Mouse (Mus musculus) heart, postnatal 0 days (tissue): ENCODE data around the gene Metap1. TPM values are rescaled to one million over a fixed set of nuclear protein-coding genes. Genes with fewer than 3 reads are reported as not detected.
A peak's percentile ranks its signal among the peaks of the same experiment; 100 is the strongest.

Source experiments
- ATAC-seq: fragments of 200-750 bp; cut with Nextera tagmentation; 2 replicates; pipeline ENCODE4 v1.8.0; 2017; ENCODE audit warnings: low read depth, moderate number of reproducible peaks, moderate library complexity; ENCODE audit not compliant: insufficient read depth
- DNase-seq: peaks from one replicate; pipeline ENCODE4 v3.0.0-alpha.2; 2016; ENCODE audit warnings: low spot score
- H3K27ac ChIP-seq: fragments of 300-500 bp; sonication (generic); 2 replicates; pipeline ENCODE4 v1.5.1; 2014; ENCODE audit warnings: low read depth, mild to moderate bottlenecking
- H3K27me3 ChIP-seq: fragments of 300-500 bp; sonication (generic); 2 replicates; pipeline ENCODE4 v1.6.1; 2014; ENCODE audit warnings: low read length, mixed read lengths; ENCODE audit not compliant: control insufficient read depth, insufficient read depth
- H3K36me3 ChIP-seq: fragments of 300-500 bp; sonication (generic); replicated peaks from 2 replicates; pipeline ENCODE4 v1.6.1; 2014; ENCODE audit warnings: low read length, mixed read lengths; ENCODE audit not compliant: control insufficient read depth, insufficient read depth
- H3K4me1 ChIP-seq: fragments of 300-500 bp; sonication (generic); 2 replicates; pipeline ENCODE4 v1.6.1; 2014; ENCODE audit warnings: antibody characterized with exemption; ENCODE audit not compliant: control insufficient read depth, insufficient read depth
- H3K4me2 ChIP-seq: fragments of 300-500 bp; sonication (generic); 2 replicates; pipeline ENCODE4 v1.6.1; 2014; ENCODE audit warnings: low read depth, mild to moderate bottlenecking, low read length, moderate library complexity
- H3K4me3 ChIP-seq: fragments of 300-500 bp; sonication (generic); 2 replicates; pipeline ENCODE4 v1.5.1; 2014; ENCODE audit warnings: low read depth, low read length
- H3K9ac ChIP-seq: fragments of 300-500 bp; sonication (generic); replicated peaks from 2 replicates; pipeline ENCODE4 v1.6.1; 2014; ENCODE audit warnings: low read depth, low read length, mixed read lengths
- H3K9me3 ChIP-seq: fragments of 300-500 bp; sonication (generic); replicated peaks from 2 replicates; pipeline ENCODE4 v1.6.1; 2016; ENCODE audit warnings: low read length; ENCODE audit not compliant: control insufficient read depth
- CTCF ChIP-seq: IDR thresholded peaks from 2 replicates; pipeline ENCODE4 v1.5.1; 2016; ENCODE audit warnings: antibody characterized with exemption, control low read depth, low read depth
- EP300 ChIP-seq: IDR thresholded peaks from 2 replicates; pipeline ENCODE4 v1.6.1; 2016; ENCODE audit warnings: antibody characterized with exemption, low read depth
- WGBS: fragments of 180-500 bp; shearing (Covaris S2); extraction: QIAGEN DNeasy Blood & Tissue Kit; methylation state at CpG from one replicate; pipeline ENCODE4 v1.1.7; 2014; 5-methylcytosine and 5-hydroxymethylcytosine counted together
- polyA plus RNA-seq: library from polyadenylated mRNA; unstranded; fragments of >200 nt; fragmentation: Nextera tagmentation; extraction: Ambion mirVana; gene quantifications from 2 replicates; pipeline ENCODE4 v1.2.1, GENCODE M21; 2015
- total RNA-seq: library from RNA; depleted of rRNA; stranded (reverse); fragments of >200 nt; gene quantifications from 2 replicates; pipeline ENCODE4 v1.2.3, GENCODE M21; 2014; ENCODE audit warnings: low replicate concordance

Metap1 gene
- total and polyA plus RNA-seq, 2 experiments from 2014 or later, result 26.0 to 33.3 TPM

- WGBS, result 65% methylated on average over 4 of the region's 4 CpGs
- Histone ChIP-seq H3K4me1 (no peaks in the 10 kb centered on the region), H3K9ac (no peak overlapping the region), H3K27ac (no peak overlapping the region), H3K4me3 (no peak overlapping the region), H3K36me3 (no peaks in the 10 kb centered on the region), H3K4me2 (no peak overlapping the region), H3K27me3 (no peaks in the 10 kb centered on the region), H3K9me3 (no peaks in the 10 kb centered on the region)
- TF ChIP-seq CTCF (no peak), EP300 (no peak)
- ATAC-seq, result no peak
- no peak for DNase-seq
Observed at GRCm38 (mm10) chr3:138498731-138499130, 9.4 kb upstream of the Metap1 start.

GRCm38 (mm10) chr3:138495166-138496145 is 6.1 kb upstream of the Metap1 start:
- TF ChIP-seq CTCF, result no peak
- TF ChIP-seq EP300, result no peak
- ATAC-seq (no peak), DNase-seq (no peak)

GRCm38 (mm10) chr3:138494565-138494964 is 5.2 kb upstream of the Metap1 start:
- Histone ChIP-seq H3K36me3 (no peaks in the 10 kb centered on the region), H3K4me2 (no peak overlapping the region), H3K9ac (no peak overlapping the region), H3K9me3 (no peaks in the 10 kb centered on the region), H3K27ac (no peak overlapping the region), H3K4me3 (no peak overlapping the region), H3K27me3 (no peaks in the 10 kb centered on the region), H3K4me1 (no peaks in the 10 kb centered on the region)
- 60% methylated on average over 1 of the region's 1 CpGs for WGBS
- DNase-seq (no peak), ATAC-seq (no peak)
- TF ChIP-seq EP300, result no peak
- no peak for TF ChIP-seq CTCF

More at GRCm38 (mm10) chr3:138495166-138496145, 6.1 kb upstream of the Metap1 start:
- Histone ChIP-seq H3K4me2 (no peak overlapping the region), H3K27ac (no peak overlapping the region), H3K9ac (no peak overlapping the region), H3K36me3 (no peaks in the 10 kb centered on the region), H3K4me1 (no peaks in the 10 kb centered on the region), H3K4me3 (no peak overlapping the region), H3K9me3 (no peaks in the 10 kb centered on the region), H3K27me3 (no peaks in the 10 kb centered on the region)
- WGBS, result 73% methylated on average over 11 of the region's 11 CpGs

- Histone ChIP-seq H3K27me3 (no peaks in the 10 kb centered on the region), H3K27ac (no peak overlapping the region), H3K4me3 (no peak overlapping the region), H3K4me1 (no peaks in the 10 kb centered on the region), H3K9ac (no peak overlapping the region), H3K36me3 (no peaks in the 10 kb centered on the region), H3K4me2 (no peak overlapping the region), H3K9me3 (no peaks in the 10 kb centered on the region)
- no peak for DNase-seq
- 77% methylated on average over 3 of the region's 3 CpGs for WGBS
- ATAC-seq, result no peak
- TF ChIP-seq CTCF (no peak), EP300 (no peak)
Observed at GRCm38 (mm10) chr3:138493668-138494067, 4.4 kb upstream of the Metap1 start.

- H3K27ac ChIP-seq, result 0 out of 2 replicates have a peak overlapping the region, but pooled peaks have one; percentile 19
- peaks cover 9% of the 10 kb centered on the region for H3K4me1 ChIP-seq
- peak overlapping the region; percentile 52; the same call in 1 of the 2 replicates for H3K9ac ChIP-seq
- H3K4me2 ChIP-seq, result peak overlapping the region; percentile 66
- WGBS, result 19% methylated on average over 6 of the region's 6 CpGs
- no peaks in the 10 kb centered on the region for H3K36me3 ChIP-seq
- peak overlapping the region; percentile 93 for H3K4me3 ChIP-seq
- ATAC-seq, result no peak
- no peaks in the 10 kb centered on the region for H3K27me3 ChIP-seq
- H3K9me3 ChIP-seq, result no peaks in the 10 kb centered on the region
- no peak for TF ChIP-seq CTCF
- TF ChIP-seq EP300, result no peak
- DNase-seq, result no peak
Observed at GRCm38 (mm10) chr3:138490034-138490337, 671 bp upstream of the Metap1 start.
